Mouse (Mus musculus): ENCODE results near the gene Ldlrad1. TPM values are rescaled to one million over a fixed set of nuclear protein-coding genes. Genes with fewer than 3 reads are reported as not detected.

Gene Ldlrad1
- total and polyA plus RNA-seq, 3 experiments = 2.1 TPM; not detected in 2

DNA sequence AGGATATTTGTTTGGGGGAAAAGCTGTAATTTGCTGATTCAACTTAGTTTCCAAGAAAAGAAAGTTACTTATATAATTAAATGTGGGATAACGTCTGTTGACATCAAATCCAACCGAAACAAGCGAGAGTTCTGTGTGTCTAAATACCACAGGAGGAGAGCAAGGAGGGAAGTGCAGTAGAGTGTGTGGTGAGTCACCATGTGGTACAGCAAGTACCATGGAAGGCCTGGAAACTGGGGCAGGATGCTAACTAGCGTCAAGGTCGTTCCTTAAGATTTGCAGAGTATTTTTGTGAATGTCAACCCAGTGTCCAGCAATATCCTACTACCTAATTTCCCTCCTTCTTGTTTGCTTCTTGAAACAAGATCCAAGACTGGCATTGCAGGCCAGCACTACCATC, 10.9 kb upstream of the Ldlrad1 start:
- H3K4me3 ChIP-seq = no peak overlapping the region
- H3K27ac ChIP-seq = no peak overlapping the region
- DNase-seq = no peak
- no peaks in the 10 kb centered on the region; the same call in 1 of the 2 replicates for H3K36me3 ChIP-seq (ENCODE audit: control insufficient read depth, insufficient read depth, low read length)
- whole genome bisulfite sequencing = 89% methylated on average over 5 of the region's 5 CpGs
- H3K9ac ChIP-seq (ENCODE audit: low read depth, low read length) = no peak overlapping the region
- no peaks in the 10 kb centered on the region for H3K4me1 ChIP-seq (ENCODE audit: control insufficient read depth, insufficient read depth, low read length)
- intact Hi-C loops (cut with DNase I) = no loop called here
- H3K79me2 ChIP-seq (replicated peaks; ENCODE audit: control insufficient read depth, insufficient read depth, low read length) = no peaks in the 10 kb centered on the region
- no peak for TF ChIP-seq CTCF (IDR thresholded peaks at IDR 0.05)
- no peak for TF ChIP-seq POLR2A (IDR thresholded peaks at IDR 0.05; ENCODE audit: insufficient read depth, low read depth, low read length)
- TF ChIP-seq EP300 (IDR thresholded peaks at IDR 0.05; ENCODE audit: insufficient read depth, low read depth, low read length) = no peak
- H3K27me3 ChIP-seq (ENCODE audit: control insufficient read depth, insufficient read depth, low read length) = no peaks in the 10 kb centered on the region

DNA sequence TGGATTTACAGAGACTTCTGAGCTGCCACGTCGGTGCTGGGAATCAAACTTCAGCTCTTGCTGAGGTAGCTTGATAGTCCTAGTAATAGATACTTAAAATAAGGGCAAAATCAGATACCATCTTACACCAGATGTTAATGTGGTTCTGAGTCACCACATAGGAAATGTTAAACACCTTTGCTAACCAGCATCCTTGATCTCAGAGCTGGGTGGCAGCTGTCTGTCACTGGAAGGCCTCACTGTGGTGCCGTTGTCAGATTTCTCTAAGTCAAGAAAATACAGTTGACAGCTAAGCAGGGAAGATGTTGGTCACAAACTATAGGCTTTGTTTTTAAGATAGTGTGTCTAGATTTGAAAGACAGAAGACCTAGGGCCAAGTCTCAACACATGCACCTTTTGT, 7.2 kb upstream of the Ldlrad1 start:
- no peaks in the 10 kb centered on the region for H3K4me1 ChIP-seq (ENCODE audit: control insufficient read depth, insufficient read depth, low read length)
- whole genome bisulfite sequencing = 97% methylated on average over 3 of the region's 3 CpGs
- no peak overlapping the region for H3K4me3 ChIP-seq
- no peaks in the 10 kb centered on the region; the same call in 1 of the 2 replicates for H3K36me3 ChIP-seq (ENCODE audit: control insufficient read depth, insufficient read depth, low read length)
- no peaks in the 10 kb centered on the region for H3K79me2 ChIP-seq (replicated peaks; ENCODE audit: control insufficient read depth, insufficient read depth, low read length)
- H3K27me3 ChIP-seq (ENCODE audit: control insufficient read depth, insufficient read depth, low read length) = no peaks in the 10 kb centered on the region
- TF ChIP-seq CTCF (IDR thresholded peaks at IDR 0.05) (no peak), POLR2A (IDR thresholded peaks at IDR 0.05; ENCODE audit: insufficient read depth, low read depth, low read length) (no peak), EP300 (IDR thresholded peaks at IDR 0.05; ENCODE audit: insufficient read depth, low read depth, low read length) (no peak)
- no peak for DNase-seq
- intact Hi-C loops (cut with DNase I) = no loop called here
- no peak overlapping the region for H3K27ac ChIP-seq
- H3K9ac ChIP-seq (ENCODE audit: low read depth, low read length) = no peak overlapping the region

DNA sequence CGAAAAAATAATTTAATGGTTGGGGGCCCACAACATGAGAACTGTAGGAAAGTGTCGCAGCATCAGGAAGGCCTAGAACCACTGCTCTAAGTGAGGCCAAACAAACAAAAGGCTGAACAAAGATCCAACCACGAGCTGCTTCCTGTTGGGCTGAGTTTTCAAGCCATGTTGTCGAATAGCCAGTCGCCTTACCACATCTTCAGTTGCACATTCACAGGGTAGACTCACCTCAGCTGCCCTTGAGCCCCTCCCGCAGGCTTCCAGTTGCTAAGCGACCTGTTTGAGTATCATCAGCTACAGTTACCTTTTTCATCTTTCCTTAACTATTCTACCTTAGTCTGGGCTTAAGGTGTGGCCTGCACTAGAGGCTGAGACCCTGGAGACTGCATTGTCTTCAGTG, 6.0 kb upstream of the Ldlrad1 start:
- DNase-seq = no peak
- WGBS = 82% methylated on average over 7 of the region's 7 CpGs
- Histone ChIP-seq H3K9ac (ENCODE audit: low read depth, low read length) (no peak overlapping the region), H3K79me2 (replicated peaks; ENCODE audit: control insufficient read depth, insufficient read depth, low read length) (no peaks in the 10 kb centered on the region), H3K27ac (no peak overlapping the region), H3K4me3 (no peak overlapping the region), H3K4me1 (ENCODE audit: control insufficient read depth, insufficient read depth, low read length) (no peaks in the 10 kb centered on the region), H3K36me3 (ENCODE audit: control insufficient read depth, insufficient read depth, low read length) (no peaks in the 10 kb centered on the region; the same call in 1 of the 2 replicates), H3K27me3 (ENCODE audit: control insufficient read depth, insufficient read depth, low read length) (no peaks in the 10 kb centered on the region)
- TF ChIP-seq POLR2A (IDR thresholded peaks at IDR 0.05; ENCODE audit: insufficient read depth, low read depth, low read length) = no peak
- TF ChIP-seq CTCF (IDR thresholded peaks at IDR 0.05) = no peak
- TF ChIP-seq EP300 (IDR thresholded peaks at IDR 0.05; ENCODE audit: insufficient read depth, low read depth, low read length) = no peak
- intact Hi-C loops (cut with DNase I) = no loop called here

DNA sequence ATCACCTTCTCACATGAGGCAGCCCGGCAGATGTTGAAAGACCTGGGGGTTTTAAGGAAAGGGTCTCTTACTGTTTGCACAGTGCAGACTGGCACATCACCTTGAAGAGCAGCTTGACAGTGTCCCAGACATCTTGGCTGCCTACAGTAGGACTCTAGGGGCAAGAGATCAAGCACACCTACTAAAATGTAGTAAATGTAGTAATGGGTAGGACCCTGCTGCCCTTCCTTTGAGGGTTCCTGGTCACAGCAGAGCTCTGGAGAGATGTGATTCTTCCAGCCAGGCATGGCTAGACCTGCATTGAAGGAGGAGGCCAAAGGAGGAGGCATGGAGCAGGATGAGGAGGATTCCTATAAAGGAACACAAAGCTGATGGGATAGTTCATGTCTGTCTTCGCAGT, 2.0 kb upstream of the Ldlrad1 start:
- Histone ChIP-seq H3K4me3 (no peak overlapping the region), H3K36me3 (ENCODE audit: control insufficient read depth, insufficient read depth, low read length) (no peaks in the 10 kb centered on the region; the same call in 1 of the 2 replicates), H3K9ac (ENCODE audit: low read depth, low read length) (no peak overlapping the region), H3K27me3 (ENCODE audit: control insufficient read depth, insufficient read depth, low read length) (no peaks in the 10 kb centered on the region), H3K27ac (no peak overlapping the region), H3K79me2 (replicated peaks; ENCODE audit: control insufficient read depth, insufficient read depth, low read length) (no peaks in the 10 kb centered on the region), H3K4me1 (ENCODE audit: control insufficient read depth, insufficient read depth, low read length) (no peaks in the 10 kb centered on the region)
- no peak for DNase-seq
- 96% methylated on average over 2 of the region's 2 CpGs for WGBS
- TF ChIP-seq EP300 (IDR thresholded peaks at IDR 0.05; ENCODE audit: insufficient read depth, low read depth, low read length) (no peak), CTCF (IDR thresholded peaks at IDR 0.05) (no peak), POLR2A (IDR thresholded peaks at IDR 0.05; ENCODE audit: insufficient read depth, low read depth, low read length) (no peak)
- intact Hi-C loops (cut with DNase I) = no loop called here

DNA sequence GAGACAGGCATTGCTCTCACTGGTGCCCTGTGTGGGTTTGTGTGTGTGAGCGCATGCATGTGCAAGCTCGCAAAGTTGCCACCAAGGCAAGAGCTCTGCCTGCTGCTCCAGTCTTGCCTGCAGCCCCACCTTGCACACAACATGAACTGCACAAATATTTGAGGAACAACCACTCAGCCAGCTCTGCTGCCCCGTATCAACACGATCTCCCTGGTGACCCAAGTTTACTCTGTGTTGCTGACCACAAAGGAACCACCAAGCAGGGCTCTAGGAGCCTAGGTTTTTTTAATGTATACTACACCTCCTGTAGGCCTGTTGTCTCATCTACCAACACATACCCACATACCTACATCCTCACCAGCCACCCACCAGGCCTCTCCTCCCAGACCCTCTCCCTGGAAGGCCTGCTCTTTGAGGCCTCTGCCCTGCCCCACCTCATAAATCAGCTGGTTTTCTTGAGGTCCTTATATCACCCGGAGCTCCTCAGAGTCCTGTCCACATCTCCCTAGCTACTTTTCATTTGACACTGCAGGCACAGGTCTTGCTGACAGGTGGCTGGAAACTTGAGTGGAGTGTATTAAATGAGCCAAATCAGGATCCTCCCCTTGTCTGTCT, 1.6 kb downstream of the Ldlrad1 start:
- TF ChIP-seq CTCF (IDR thresholded peaks at IDR 0.05) = no peak
- no peak for TF ChIP-seq EP300 (IDR thresholded peaks at IDR 0.05; ENCODE audit: insufficient read depth, low read depth, low read length)
- no peak for TF ChIP-seq POLR2A (IDR thresholded peaks at IDR 0.05; ENCODE audit: insufficient read depth, low read depth, low read length)
- no peaks in the 10 kb centered on the region for H3K27me3 ChIP-seq (ENCODE audit: control insufficient read depth, insufficient read depth, low read length)
- intact Hi-C loops (cut with DNase I) = no loop called here
- DNase-seq = no peak
- H3K36me3 ChIP-seq (ENCODE audit: control insufficient read depth, insufficient read depth, low read length) = no peaks in the 10 kb centered on the region
- H3K4me3 ChIP-seq = no peak overlapping the region
- H3K79me2 ChIP-seq (replicated peaks; ENCODE audit: control insufficient read depth, insufficient read depth, low read length) = no peaks in the 10 kb centered on the region
- H3K27ac ChIP-seq = no peak overlapping the region
- H3K9ac ChIP-seq (ENCODE audit: low read depth, low read length) = no peak overlapping the region
- no peaks in the 10 kb centered on the region for H3K4me1 ChIP-seq (ENCODE audit: control insufficient read depth, insufficient read depth, low read length)
- WGBS = 73% methylated on average over 5 of the region's 5 CpGs

DNA sequence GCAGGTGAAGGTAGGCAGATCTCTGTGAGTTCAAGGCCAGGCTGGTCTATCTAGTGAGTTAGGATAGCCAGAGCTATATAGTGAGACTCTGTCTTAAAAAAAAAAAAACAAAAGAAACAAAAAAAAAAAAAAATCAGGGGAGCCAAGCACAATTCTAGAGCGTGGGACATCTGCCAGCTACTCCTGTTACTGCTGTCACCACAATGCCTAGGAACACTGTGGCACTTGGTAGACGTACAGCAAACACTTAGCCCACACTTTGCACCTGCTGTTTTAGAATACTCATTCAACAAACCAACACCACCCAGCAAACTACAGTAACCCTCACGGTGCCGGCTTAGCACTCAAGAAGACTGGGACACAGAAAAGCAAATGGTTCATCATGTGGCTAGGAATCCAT, 2.5 kb downstream of the Ldlrad1 start:
- DNase-seq = no peak
- WGBS = 61% methylated on average over 4 of the region's 4 CpGs
- TF ChIP-seq POLR2A (IDR thresholded peaks at IDR 0.05; ENCODE audit: insufficient read depth, low read depth, low read length) = no peak
- no peak for TF ChIP-seq EP300 (IDR thresholded peaks at IDR 0.05; ENCODE audit: insufficient read depth, low read depth, low read length)
- no peak for TF ChIP-seq CTCF (IDR thresholded peaks at IDR 0.05)
- no peaks in the 10 kb centered on the region for H3K36me3 ChIP-seq (ENCODE audit: control insufficient read depth, insufficient read depth, low read length)
- H3K79me2 ChIP-seq (replicated peaks; ENCODE audit: control insufficient read depth, insufficient read depth, low read length) = no peaks in the 10 kb centered on the region
- no peaks in the 10 kb centered on the region for H3K27me3 ChIP-seq (ENCODE audit: control insufficient read depth, insufficient read depth, low read length)
- no peak overlapping the region for H3K27ac ChIP-seq
- no peak overlapping the region for H3K9ac ChIP-seq (ENCODE audit: low read depth, low read length)
- intact Hi-C loops (cut with DNase I) = no loop called here
- H3K4me1 ChIP-seq (ENCODE audit: control insufficient read depth, insufficient read depth, low read length) = no peaks in the 10 kb centered on the region
- no peak overlapping the region for H3K4me3 ChIP-seq

Data from heart, adult 2 months (tissue).